Mouse (Mus musculus): ENCODE results near the gene Actr3b. TPM values are rescaled to one million over a fixed set of nuclear protein-coding genes. Genes with fewer than 3 reads are reported as not detected.

Actr3b gene
- polyA plus RNA-seq, 1 experiment from 2014 or later = 7.2 TPM

- no peaks in the 10 kb centered on the region for H3K27me3 ChIP-seq (ENCODE audit: low read depth, poor library complexity, severe bottlenecking)
- no peaks in the 10 kb centered on the region for H3K36me3 ChIP-seq
- peaks cover 20% of the 10 kb centered on the region for H3K4me1 ChIP-seq
- WGBS = 54% methylated on average over 8 of the region's 8 CpGs
- DNase-seq (ENCODE audit: low spot score) = no peak
- no peak overlapping the region for H3K4me3 ChIP-seq
- H3K9me3 ChIP-seq (replicated peaks) = no peaks in the 10 kb centered on the region
- H3K27ac ChIP-seq (replicated peaks) = 0 out of 2 replicates have a peak overlapping the region, but pooled peaks have one; percentile 9
Observed at GRCm38 (mm10) chr5:25753556-25754235, 6.1 kb upstream of the Actr3b start.

DNA sequence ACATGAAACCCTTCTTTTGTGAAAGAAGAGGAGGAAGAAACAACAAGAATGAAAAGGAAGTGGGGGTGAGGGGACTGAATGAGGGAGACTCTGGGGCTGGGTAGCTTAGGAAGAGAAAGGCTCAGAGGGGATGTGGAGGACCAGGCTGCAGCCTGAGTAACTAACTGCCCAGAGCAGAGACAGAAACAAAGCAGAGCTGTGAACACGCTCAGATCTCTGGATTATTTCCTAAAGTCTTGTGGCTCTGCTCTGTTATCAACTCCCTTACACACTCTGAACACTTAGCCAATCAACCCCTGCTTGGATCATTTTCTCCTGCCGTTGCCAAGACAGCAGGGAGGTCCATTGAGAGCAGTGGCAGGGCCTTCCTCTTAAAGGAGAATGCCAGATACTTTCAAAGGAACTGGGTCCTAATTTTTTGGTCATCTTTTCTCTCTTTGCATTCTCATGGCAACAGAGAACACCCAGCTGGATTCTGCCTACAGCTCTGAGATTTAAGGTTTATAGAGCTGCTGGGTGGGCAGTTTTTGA lies 5.5 kb upstream of the Actr3b start:
- H3K4me3 ChIP-seq = no peak overlapping the region
- DNase-seq (ENCODE audit: low spot score) = no peak
- WGBS = 18% methylated on average over 2 of the region's 2 CpGs

DNA sequence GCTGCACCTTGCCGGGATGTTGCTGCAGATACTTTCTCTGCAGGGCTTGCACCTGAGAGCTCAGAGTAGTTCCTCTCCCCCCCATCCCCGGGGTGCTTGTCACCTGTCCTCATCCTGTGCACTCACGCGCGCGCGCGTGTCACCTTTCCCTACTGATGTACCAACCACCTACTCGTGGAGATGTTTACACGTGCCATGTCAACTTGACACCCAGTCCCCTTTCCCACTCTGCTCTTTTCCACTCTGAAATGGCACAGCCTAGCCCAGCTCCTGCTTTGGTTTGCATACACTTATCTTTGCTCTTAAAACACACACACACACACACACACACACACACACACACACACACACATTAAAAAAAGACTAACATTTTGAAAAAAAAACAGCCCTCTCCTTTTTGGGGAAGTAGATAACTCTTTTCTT lies 624 bp downstream of the Actr3b start:
- H3K36me3 ChIP-seq = no peaks in the 10 kb centered on the region
- peaks cover 20% of the 10 kb centered on the region for H3K27me3 ChIP-seq (ENCODE audit: low read depth, poor library complexity, severe bottlenecking)
- WGBS = 4% methylated on average over 10 of the region's 10 CpGs
- H3K4me1 ChIP-seq = peaks cover 14% of the 10 kb centered on the region
- no peaks in the 10 kb centered on the region for H3K9me3 ChIP-seq (replicated peaks)
- H3K4me3 ChIP-seq = peak overlapping the region; percentile 91
- H3K27ac ChIP-seq (replicated peaks) = peak overlapping the region; percentile 84; the same call in 1 of the 2 replicates
- peak; percentile 18 for DNase-seq (ENCODE audit: low spot score)

More for the DNA sequence above, 5.5 kb upstream of the Actr3b start:
- Histone ChIP-seq H3K27me3 (ENCODE audit: low read depth, poor library complexity, severe bottlenecking) (no peaks in the 10 kb centered on the region), H3K27ac (replicated peaks) (peak overlapping the region; percentile 9; the same call in 1 of the 2 replicates), H3K9me3 (replicated peaks) (no peaks in the 10 kb centered on the region), H3K4me1 (peaks cover 22% of the 10 kb centered on the region), H3K36me3 (no peaks in the 10 kb centered on the region)

GRCm38 (mm10) chr5:25760871-25761270 lies 1.1 kb downstream of the Actr3b start:
- Histone ChIP-seq H3K36me3 (no peaks in the 10 kb centered on the region), H3K27me3 (ENCODE audit: low read depth, poor library complexity, severe bottlenecking) (peaks cover 20% of the 10 kb centered on the region), H3K4me1 (peaks cover 14% of the 10 kb centered on the region), H3K9me3 (replicated peaks) (no peaks in the 10 kb centered on the region), H3K4me3 (no peak overlapping the region), H3K27ac (replicated peaks) (no peak overlapping the region)
- DNase-seq (ENCODE audit: low spot score) = no peak
- WGBS = 70% methylated on average over 3 of the region's 3 CpGs

DNA sequence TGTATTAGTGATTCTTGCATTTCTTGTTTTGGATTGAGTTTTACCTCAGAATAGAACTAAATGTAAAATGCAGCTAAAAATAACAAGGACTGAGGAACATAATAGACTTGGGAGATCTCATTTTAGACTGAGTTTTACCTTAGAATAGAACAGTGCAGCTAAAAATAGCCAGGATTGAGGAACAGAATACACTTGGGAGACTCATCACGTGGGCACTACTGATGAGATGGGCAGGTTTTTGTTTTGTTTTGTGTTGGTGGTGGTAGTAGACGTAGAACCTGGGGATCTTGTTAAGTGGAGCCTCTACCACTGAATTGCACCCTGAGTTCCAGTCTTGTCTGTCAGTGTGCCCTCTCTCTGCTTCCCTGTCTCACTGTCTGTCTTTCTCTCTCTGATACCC lies 2.1 kb downstream of the Actr3b start:
- peaks cover 14% of the 10 kb centered on the region for H3K4me1 ChIP-seq
- WGBS = 73% methylated on average over 2 of the region's 2 CpGs
- DNase-seq (ENCODE audit: low spot score) = no peak
- no peaks in the 10 kb centered on the region for H3K9me3 ChIP-seq (replicated peaks)
- H3K27ac ChIP-seq (replicated peaks) = no peak overlapping the region
- no peaks in the 10 kb centered on the region for H3K36me3 ChIP-seq
- H3K27me3 ChIP-seq (ENCODE audit: low read depth, poor library complexity, severe bottlenecking) = peaks cover 20% of the 10 kb centered on the region
- no peak overlapping the region for H3K4me3 ChIP-seq

DNA sequence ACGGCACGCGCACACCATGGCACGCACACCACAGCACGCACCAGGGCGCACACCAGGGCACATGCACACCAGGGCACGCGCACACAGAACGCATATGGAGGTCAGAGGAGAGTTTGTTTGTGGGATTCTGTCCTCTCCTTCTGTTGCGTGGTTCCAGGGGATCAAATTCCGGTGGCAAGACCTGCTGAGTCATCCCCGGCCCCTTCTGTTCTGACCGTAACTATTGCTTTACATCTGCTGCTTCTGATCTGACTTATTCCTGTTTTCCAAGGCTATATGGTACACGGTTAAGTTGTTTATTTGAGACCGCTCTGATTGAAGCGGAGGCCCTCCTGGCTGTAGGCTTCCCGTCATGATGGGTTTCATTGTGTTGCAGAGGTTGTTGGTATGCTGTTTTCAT lies 9.2 kb downstream of the Actr3b start:
- no peaks in the 10 kb centered on the region for H3K27me3 ChIP-seq (ENCODE audit: low read depth, poor library complexity, severe bottlenecking)
- peak; percentile 9 for DNase-seq (ENCODE audit: low spot score)
- WGBS = 74% methylated on average over 17 of the region's 17 CpGs
- H3K4me1 ChIP-seq = no peaks in the 10 kb centered on the region
- H3K27ac ChIP-seq (replicated peaks) = no peak overlapping the region
- no peak overlapping the region for H3K4me3 ChIP-seq
- H3K36me3 ChIP-seq = no peaks in the 10 kb centered on the region
- H3K9me3 ChIP-seq (replicated peaks) = peaks cover 19% of the 10 kb centered on the region; the same call in 1 of the 2 replicates

DNA sequence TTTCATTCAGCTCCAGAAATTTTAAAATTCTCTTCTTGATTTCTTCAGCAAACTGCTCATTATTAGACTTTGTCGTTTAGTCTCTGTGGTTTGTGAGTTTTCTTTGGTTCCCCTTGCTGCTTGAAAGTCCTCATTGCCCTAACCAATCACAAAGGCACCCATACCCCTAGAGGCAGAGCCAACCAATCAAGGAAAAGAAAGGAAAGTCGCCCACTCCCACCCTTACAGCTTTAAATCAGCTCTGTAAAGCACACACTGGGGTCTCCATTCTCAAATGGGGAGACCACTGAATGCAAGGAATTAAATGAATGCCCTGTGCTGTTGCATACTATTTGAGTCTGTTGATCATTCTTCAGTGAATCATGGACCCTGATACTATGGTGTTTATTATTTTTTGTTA lies 9.6 kb downstream of the Actr3b start:
- Histone ChIP-seq H3K27ac (replicated peaks) (no peak overlapping the region), H3K9me3 (replicated peaks) (peaks cover 19% of the 10 kb centered on the region; the same call in 1 of the 2 replicates)
- WGBS = 53% methylated on average over 2 of the region's 2 CpGs

GRCm38 (mm10) chr5:25772456-25772855 lies 12.7 kb downstream of the Actr3b start:
- DNase-seq (ENCODE audit: low spot score) = peak; percentile 9
- Histone ChIP-seq H3K4me1 (no peaks in the 10 kb centered on the region), H3K4me3 (no peak overlapping the region), H3K27ac (replicated peaks) (no peak overlapping the region), H3K36me3 (no peaks in the 10 kb centered on the region), H3K27me3 (ENCODE audit: low read depth, poor library complexity, severe bottlenecking) (no peaks in the 10 kb centered on the region), H3K9me3 (replicated peaks) (peaks cover 19% of the 10 kb centered on the region; the same call in 1 of the 2 replicates)
- 91% methylated on average over 9 of the region's 9 CpGs for WGBS

More for the DNA sequence above, 9.6 kb downstream of the Actr3b start:
- no peaks in the 10 kb centered on the region for H3K27me3 ChIP-seq (ENCODE audit: low read depth, poor library complexity, severe bottlenecking)
- no peaks in the 10 kb centered on the region for H3K4me1 ChIP-seq
- no peaks in the 10 kb centered on the region for H3K36me3 ChIP-seq
- no peak for DNase-seq (ENCODE audit: low spot score)
- H3K4me3 ChIP-seq = no peak overlapping the region

DNA sequence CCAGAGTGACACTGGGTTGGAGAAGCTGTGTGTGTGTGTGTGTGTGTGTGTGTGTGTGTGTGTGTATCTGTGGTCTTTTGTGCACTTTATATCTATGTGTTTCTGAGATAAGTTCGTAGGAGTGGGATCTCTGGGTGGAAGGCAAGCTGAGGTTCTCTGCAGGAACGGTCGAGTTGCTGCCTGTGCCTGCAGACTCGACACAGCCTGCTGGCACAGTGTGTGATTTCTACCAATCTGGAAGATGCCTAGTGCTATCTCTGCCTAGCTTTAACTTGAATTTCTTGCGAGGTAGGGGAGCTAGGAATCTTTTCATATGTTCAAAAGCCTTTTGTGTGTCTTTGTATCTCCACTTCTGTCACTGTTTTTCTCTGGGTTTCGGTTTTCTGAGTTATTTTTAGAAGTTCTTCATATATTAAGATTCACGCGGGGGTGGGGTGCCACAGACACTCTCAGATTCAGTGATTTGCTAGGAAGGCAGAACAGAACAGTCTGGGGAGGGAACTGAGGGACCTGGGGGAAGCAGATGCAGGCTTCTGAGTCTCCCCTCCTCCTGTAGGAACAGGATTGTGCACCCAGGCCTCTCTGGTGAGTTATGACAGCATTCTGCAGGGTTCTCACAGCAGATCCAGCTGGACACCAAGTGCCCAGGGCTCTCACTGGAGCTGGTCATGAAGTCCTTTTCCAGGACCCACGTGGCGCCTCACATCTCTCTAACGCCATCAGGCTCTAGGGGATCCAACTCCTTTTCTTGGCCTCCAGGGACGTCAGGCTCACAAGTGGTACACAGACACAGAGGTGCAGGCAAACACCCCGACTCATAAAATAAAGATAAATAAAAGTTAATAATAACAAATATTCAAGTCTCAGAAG lies 14.4 kb downstream of the Actr3b start:
- peak; percentile 7 for DNase-seq (ENCODE audit: low spot score)
- Histone ChIP-seq H3K9me3 (replicated peaks) (peaks cover 16% of the 10 kb centered on the region; the same call in 1 of the 2 replicates), H3K27ac (replicated peaks) (no peak overlapping the region), H3K4me3 (no peak overlapping the region), H3K4me1 (no peaks in the 10 kb centered on the region), H3K27me3 (ENCODE audit: low read depth, poor library complexity, severe bottlenecking) (no peaks in the 10 kb centered on the region), H3K36me3 (no peaks in the 10 kb centered on the region)
- WGBS = 82% methylated on average over 13 of the region's 13 CpGs

- H3K27me3 ChIP-seq (ENCODE audit: low read depth, poor library complexity, severe bottlenecking) = no peaks in the 10 kb centered on the region
- no peaks in the 10 kb centered on the region for H3K36me3 ChIP-seq
- H3K27ac ChIP-seq (replicated peaks) = no peak overlapping the region
- H3K4me3 ChIP-seq = no peak overlapping the region
- no peak for DNase-seq (ENCODE audit: low spot score)
- H3K9me3 ChIP-seq (replicated peaks) = no peaks in the 10 kb centered on the region
- WGBS = 90% methylated on average over 6 of the region's 6 CpGs
- no peaks in the 10 kb centered on the region for H3K4me1 ChIP-seq
Observed at GRCm38 (mm10) chr5:25791570-25791969, 31.8 kb downstream of the Actr3b start.

GRCm38 (mm10) chr5:25797776-25798175 lies 38.0 kb downstream of the Actr3b start:
- H3K36me3 ChIP-seq = no peaks in the 10 kb centered on the region
- WGBS = 87% methylated on average over 11 of the region's 11 CpGs
- no peak for DNase-seq (ENCODE audit: low spot score)

DNA sequence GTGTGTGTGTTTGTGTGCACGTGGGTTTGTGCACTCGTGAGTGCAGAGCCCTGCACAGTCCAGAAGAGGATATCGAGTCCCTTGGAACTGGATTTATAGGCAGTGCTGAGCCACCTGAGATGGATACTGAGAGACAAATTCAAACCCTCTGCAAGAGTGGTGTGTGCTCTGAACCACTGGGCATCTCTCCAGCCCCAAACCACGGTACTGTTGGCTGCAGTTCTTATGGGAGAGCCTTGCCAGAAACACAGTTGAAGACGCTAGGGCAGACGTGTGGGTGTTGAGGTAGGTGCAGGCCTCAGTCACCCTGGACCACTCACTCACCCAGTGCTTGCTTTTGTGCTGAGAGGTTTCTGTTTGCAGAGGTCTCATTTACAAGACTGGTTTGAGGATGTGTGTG lies 41.1 kb downstream of the Actr3b start:
- Histone ChIP-seq H3K27me3 (ENCODE audit: low read depth, poor library complexity, severe bottlenecking) (no peaks in the 10 kb centered on the region), H3K9me3 (replicated peaks) (no peaks in the 10 kb centered on the region), H3K4me3 (no peak overlapping the region), H3K4me1 (peaks cover 6% of the 10 kb centered on the region; the same call in 1 of the 2 replicates), H3K27ac (replicated peaks) (no peak overlapping the region), H3K36me3 (no peaks in the 10 kb centered on the region)
- WGBS = 83% methylated on average over 6 of the region's 6 CpGs
- no peak for DNase-seq (ENCODE audit: low spot score)

More at GRCm38 (mm10) chr5:25797776-25798175, 38.0 kb downstream of the Actr3b start:
- H3K27ac ChIP-seq (replicated peaks) = no peak overlapping the region
- H3K9me3 ChIP-seq (replicated peaks) = no peaks in the 10 kb centered on the region
- H3K4me1 ChIP-seq = peaks cover 6% of the 10 kb centered on the region; the same call in 1 of the 2 replicates
- no peaks in the 10 kb centered on the region for H3K27me3 ChIP-seq (ENCODE audit: low read depth, poor library complexity, severe bottlenecking)
- no peak overlapping the region for H3K4me3 ChIP-seq
